Mouse (Mus musculus) ovary, adult 10 weeks (tissue): ENCODE results near the gene Gm28891. TPM values are rescaled to one million over a fixed set of nuclear protein-coding genes. Genes with fewer than 3 reads are reported as not detected.

Source experiments
- polyA plus RNA-seq: library from polyadenylated mRNA; stranded (reverse); fragments of 350-450 nt; fragmentation: Illumina TruSeq; extraction: RNeasy Lipid Tissue Mini Kit (QIAGEN cat#74804); gene quantifications from one replicate; pipeline ENCODE4 v1.2.3, GENCODE M21; 2014

The Gm28891 gene
- not detected for polyA plus RNA-seq

GRCm38 (mm10) chrY:60240902-60241301 is at the start of gene Gm28891:
Gm28891 (plus strand) TSS chrY:60241202.

